10 mouse cellular contexts compared by ENCODE assay signal in the genomic region with DNA sequence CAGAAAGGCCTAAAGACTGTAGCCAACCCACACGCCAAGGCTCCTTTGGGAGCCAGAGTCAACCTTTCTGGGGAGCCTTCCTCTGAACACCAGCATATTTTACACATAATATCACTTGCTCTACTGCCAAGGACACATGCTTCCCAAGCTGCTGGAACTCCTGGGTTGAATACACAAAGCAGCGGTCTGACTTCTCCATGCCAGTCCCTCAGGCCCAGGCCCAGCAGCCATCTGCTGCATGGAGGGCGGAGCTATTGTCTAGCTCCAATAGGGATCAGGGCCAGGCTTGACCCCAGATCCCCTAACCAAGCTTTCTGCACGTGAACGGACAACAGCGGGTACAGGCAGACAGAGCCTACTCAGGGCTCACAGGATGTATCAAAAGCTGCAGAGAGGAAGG. TPM values are rescaled to one million over a fixed set of nuclear protein-coding genes. Genes with fewer than 3 reads are reported as not detected.
DNase-seq lines count a peak whose midpoint lies in the region; ATAC-seq and TF ChIP-seq lines count a peak whose summit lies in the region.
"Had no signal": no experiment of that assay in that cellular context is flagged by ENCODE, and none has a peak within 500 bp of the region (broad histone marks: within the 10 kb centered on the region; RNA-seq: fewer than 3 reads in every experiment).

No protein-coding gene starts in this region.

- no peak overlapping the region for H3K9ac ChIP-seq in lung, embryonic 16.5 days (ENCODE audit: low read length)
- H3K9ac ChIP-seq: liver, embryonic 15.5 days had no signal

- H3K9me3 ChIP-seq in lung, embryonic 16.5 days (ENCODE audit: control insufficient read depth, low read length) = no peaks in the 10 kb centered on the region
- H3K9me3 ChIP-seq: liver, embryonic 15.5 days had no signal

- H3K4me1 ChIP-seq in lung, embryonic 16.5 days (replicated peaks; ENCODE audit: control insufficient read depth, insufficient read depth, low read length) = peaks cover 16% of the 10 kb centered on the region
- H3K4me1 ChIP-seq in kidney, adult 2 months (ENCODE audit: control insufficient read depth, insufficient read depth, low read length) = 0 out of 2 replicates have a peak, but pooled peaks cover 3% of the 10 kb centered on the region
- H3K4me1 ChIP-seq: liver, embryonic 15.5 days had no signal

- TF ChIP-seq CTCF in kidney, adult 2 months (conservative IDR thresholded peaks at IDR 0.05; ENCODE audit: insufficient read depth, insufficient read length, low read depth, low read length) = no peak

- TF ChIP-seq POLR2A in kidney, adult 2 months (IDR thresholded peaks at IDR 0.05; ENCODE audit: low read depth, low read length) = no peak

- no peaks in the 10 kb centered on the region for H3K27me3 ChIP-seq in lung, embryonic 16.5 days (ENCODE audit: control insufficient read depth, insufficient read depth, low read depth, low read length)
- H3K27me3 ChIP-seq in kidney, adult 2 months (replicated peaks; ENCODE audit: control insufficient read depth, insufficient read depth, low read length) = no peaks in the 10 kb centered on the region

- 0 out of 2 replicates have a peak overlapping the region, but pooled peaks have one; percentile 29 for H3K27ac ChIP-seq in lung, embryonic 16.5 days (ENCODE audit: low read length)
- no peak overlapping the region for H3K27ac ChIP-seq in kidney, adult 2 months (ENCODE audit: insufficient read depth, low read depth, low read length)
- H3K27ac ChIP-seq: liver, embryonic 15.5 days had no signal

- no peak overlapping the region for H3K4me2 ChIP-seq in lung, embryonic 16.5 days (ENCODE audit: low read depth, low read length)
- H3K4me2 ChIP-seq: liver, embryonic 15.5 days had no signal

- 55% methylated on average over 6 of the region's 6 CpGs for whole genome bisulfite sequencing in lung, embryonic 16.5 days
- 73% methylated on average over 6 of the region's 6 CpGs for WGBS in kidney, adult 2 months

- peak; percentile 14; the same call in 1 of the 2 replicates for ATAC-seq in lung, embryonic 16.5 days (ENCODE audit: low read depth)
- ATAC-seq: inflammation-experienced regulatory T-cells, adult 6 months had no signal

- no peaks in the 10 kb centered on the region for H3K36me3 ChIP-seq in lung, embryonic 16.5 days (ENCODE audit: control insufficient read depth, insufficient read depth, low read length)
- no peaks in the 10 kb centered on the region for H3K36me3 ChIP-seq in kidney, adult 2 months (ENCODE audit: control insufficient read depth, insufficient read depth, low read length)
- H3K36me3 ChIP-seq: liver, embryonic 15.5 days had no signal

- intact Hi-C loops in heart, postnatal 10 days (cut with DNase I) = no loop called here

- DNase-seq in adrenal gland, adult 2 months = peak; percentile 31
- DNase-seq in adrenal gland, postnatal 10 days = no peak
- DNase-seq in lung, postnatal 36 days = no peak
- peak; percentile 59 to 62 for DNase-seq in heart, postnatal 10 days
- peak; percentile 29 for DNase-seq in retina, postnatal 7 days (ENCODE audit: low read depth, low spot score)
- DNase-seq in kidney, adult 2 months = no peak
- DNase-seq in left cerebral cortex, adult 8-10 months (ENCODE audit: low spot score in 2 of 2) = no peak

- no peak overlapping the region for H3K4me3 ChIP-seq in lung, embryonic 16.5 days (ENCODE audit: low read length)
- no peak overlapping the region for H3K4me3 ChIP-seq in kidney, adult 2 months (ENCODE audit: insufficient read depth, low read depth, low read length)
- H3K4me3 ChIP-seq: liver, embryonic 15.5 days had no signal

RNA-seq across cellular contexts. Expression of a gene that starts 18.3 kb away (rescaled TPM):
- 100 to 1,000 TPM; 103 to 236 TPM for total RNA-seq in adrenal gland, adult 2 months (2021)
- polyA plus RNA-seq in adrenal gland, adult 2 months (2012; rRNA removed) = 127 and 140 TPM in 2 replicates
- 100 to 1,000 TPM; 123 to 140 TPM for total RNA-seq in adrenal gland, postnatal 10 days (2021)
- polyA plus RNA-seq in lung, embryonic 16.5 days (2015; fragmentation: Nextera tagmentation; extraction: Ambion mirVana) = 41.9 and 44.6 TPM in 2 replicates
- total RNA-seq in heart, postnatal 10 days (2021) = 10 to 100 TPM in 1 of 2 experiments, 1 to 10 TPM in 1; 8.0 to 15.4 TPM
- polyA plus RNA-seq in kidney, adult 2 months (2012; rRNA removed) = 31.1 and 32.2 TPM in 2 replicates
- 10 to 100 TPM; 86.6 to 90.7 (median 89.1) TPM for total RNA-seq in left cerebral cortex, adult 8-10 months (2022)

RNA-seq across cellular contexts. Expression of a gene that starts 32.9 kb away (rescaled TPM):
- total RNA-seq in adrenal gland, adult 2 months (2021) = 10 to 100 TPM in 1 of 2 experiments, 1 to 10 TPM in 1; 9.3 to 15.9 TPM
- polyA plus RNA-seq in adrenal gland, adult 2 months (2012; rRNA removed) = 8.3 and 11.8 TPM in 2 replicates
- total RNA-seq in adrenal gland, postnatal 10 days (2021) = 10 to 100 TPM; 12.9 to 15.4 TPM
- 16.2 and 17.9 TPM in 2 replicates for polyA plus RNA-seq in lung, embryonic 16.5 days (2015; fragmentation: Nextera tagmentation; extraction: Ambion mirVana)
- total RNA-seq in heart, postnatal 10 days (2021) = 10 to 100 TPM; 20.4 to 29.1 TPM
- 68.0 and 132 TPM in 2 replicates for polyA plus RNA-seq in kidney, adult 2 months (2012; rRNA removed)
- total RNA-seq in left cerebral cortex, adult 8-10 months (2022) = 10 to 100 TPM; 18.6 to 24.5 (median 20.5) TPM
- polyA plus RNA-seq: inflammation-experienced regulatory T-cells, adult 6 months had no signal

RNA-seq across cellular contexts. Expression of a gene that starts 59.7 kb away (rescaled TPM):
- total RNA-seq in adrenal gland, adult 2 months (2021) = not detected
- not detected in 2 replicates for polyA plus RNA-seq in adrenal gland, adult 2 months (2012; rRNA removed)
- total RNA-seq in adrenal gland, postnatal 10 days (2021) = not detected
- polyA plus RNA-seq in lung, embryonic 16.5 days (2015; fragmentation: Nextera tagmentation; extraction: Ambion mirVana) = 0.34 and 0.45 TPM in 2 replicates
- total RNA-seq in heart, postnatal 10 days (2021) = not detected
- 0.06 and 0.07 TPM in 2 replicates for polyA plus RNA-seq in kidney, adult 2 months (2012; rRNA removed)
- not detected for total RNA-seq in left cerebral cortex, adult 8-10 months (2022)
- polyA plus RNA-seq: inflammation-experienced regulatory T-cells, adult 6 months; liver, embryonic 15.5 days had no signal

Comparison
In these comparisons a context has a peak if more than half of its experiments do, and no peak if none do; other contexts are left out.
1. DNase-seq: peak in adrenal gland, adult 2 months (single experiment), heart, postnatal 10 days (2 of 2) and retina, postnatal 7 days (single experiment); none in adrenal gland, postnatal 10 days (single experiment), lung, postnatal 36 days (single experiment), kidney, adult 2 months (single experiment) and left cerebral cortex, adult 8-10 months (0 of 2).
2. RNA of a gene that starts 18.3 kb away (total RNA-seq): 103 to 236 TPM in adrenal gland, adult 2 months, 123 to 140 TPM in adrenal gland, postnatal 10 days and 86.6 to 90.7 TPM in left cerebral cortex, adult 8-10 months; 8.0 to 15.4 TPM in heart, postnatal 10 days; every median in the first group is over 4 times any median in the second.